Mouse (Mus musculus): Measurements from ENCODE around the gene Rgs9bp. TPM values are rescaled to one million over a fixed set of nuclear protein-coding genes. Genes with fewer than 3 reads are reported as not detected.
"Not testable (repeated sequence)": the region's sequence is repeated elsewhere in the genome, so short reads cannot be mapped to it uniquely, and the experiment has no call there.

Gene Rgs9bp
- total RNA-seq, 1 experiment from 2014 or later: not detected

DNA sequence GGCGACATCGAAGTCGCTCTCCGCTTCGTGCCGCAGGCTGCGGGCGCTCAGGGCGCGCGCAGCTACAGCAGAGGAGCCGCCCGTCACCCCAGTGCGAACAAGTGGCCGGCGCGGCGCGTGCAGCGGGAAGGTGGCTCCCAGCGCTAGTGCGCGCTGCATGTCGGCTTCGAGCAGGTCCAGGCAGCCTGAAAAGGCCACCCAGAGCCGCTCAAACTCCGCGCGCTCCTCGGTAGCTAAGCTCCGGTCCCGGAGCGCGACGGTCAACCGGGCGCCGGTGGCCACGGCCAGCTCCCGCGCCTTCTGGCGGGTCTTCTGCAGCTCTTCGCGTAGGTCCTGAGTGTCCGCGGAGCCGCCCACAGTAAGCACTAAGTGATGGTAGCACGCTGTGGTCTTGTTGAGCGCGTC is 594 bp downstream of the Rgs9bp start:
- ATAC-seq (ENCODE audit: extremely low read depth, insufficient number of reproducible peaks, low FRiP score, poor library complexity, severe bottlenecking): no peak

DNA sequence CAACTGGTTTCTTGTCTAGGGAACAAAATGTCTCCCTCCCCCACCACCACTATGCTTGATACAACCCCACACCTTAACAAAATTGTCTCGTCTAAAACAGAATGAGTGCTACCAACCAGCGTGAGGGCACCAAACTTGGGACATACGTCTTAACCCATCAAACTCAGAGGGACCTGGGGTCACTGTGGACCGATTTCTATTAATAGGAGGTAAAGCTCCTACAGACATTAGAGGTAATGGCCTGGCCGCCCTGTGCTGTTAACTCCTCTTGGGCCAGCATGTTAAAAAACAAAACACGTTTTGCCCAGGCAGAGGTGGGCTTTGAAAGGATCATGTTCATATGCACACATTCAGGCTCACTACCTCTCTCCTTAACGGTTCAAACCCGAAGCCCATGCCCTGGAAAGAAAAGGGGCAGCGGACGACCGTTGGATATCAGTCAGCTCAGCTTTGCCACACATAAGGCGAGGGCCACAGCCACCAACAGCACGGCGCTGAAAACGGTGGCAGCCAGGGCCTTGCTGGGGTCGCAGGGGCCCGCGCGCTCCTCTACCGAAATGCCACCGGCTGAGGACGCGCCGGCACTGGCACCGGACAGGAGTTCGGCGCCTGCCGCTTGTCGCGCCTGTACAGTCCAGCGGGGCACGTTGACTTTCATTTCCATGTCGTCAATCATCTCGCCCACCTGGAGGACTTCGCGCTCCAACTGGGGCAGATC is 1.2 kb downstream of the Rgs9bp start:
- no peak for ATAC-seq (ENCODE audit: extremely low read depth, insufficient number of reproducible peaks, low FRiP score, poor library complexity, severe bottlenecking)

DNA sequence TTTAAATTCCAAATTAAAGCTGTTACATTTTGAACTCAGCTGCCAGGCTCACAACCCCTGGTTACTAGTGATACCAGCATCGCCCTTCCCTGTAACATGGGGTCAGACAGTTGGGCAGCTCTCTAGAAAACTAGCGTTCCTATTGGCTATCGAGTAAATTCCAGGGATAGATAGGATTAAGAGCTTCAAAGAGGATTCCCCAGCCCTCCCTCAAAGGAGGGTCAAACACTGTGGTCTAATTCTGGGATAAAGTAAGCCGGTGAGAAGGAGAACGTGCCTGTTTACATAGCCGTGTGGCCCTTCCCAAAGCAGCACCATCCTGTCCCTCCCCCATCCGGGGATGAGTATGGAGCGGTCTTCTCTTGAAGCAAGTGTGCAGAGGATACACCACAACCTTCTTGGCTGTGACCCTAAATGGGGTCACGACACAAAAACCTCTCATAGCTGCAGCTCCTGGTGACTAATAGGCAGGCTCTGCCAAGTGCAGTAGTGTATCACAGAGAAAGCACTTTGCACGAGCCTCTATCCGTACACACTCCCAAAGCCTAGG is 1.8 kb downstream of the Rgs9bp start:
- ATAC-seq (ENCODE audit: extremely low read depth, insufficient number of reproducible peaks, low FRiP score, poor library complexity, severe bottlenecking): no peak

DNA sequence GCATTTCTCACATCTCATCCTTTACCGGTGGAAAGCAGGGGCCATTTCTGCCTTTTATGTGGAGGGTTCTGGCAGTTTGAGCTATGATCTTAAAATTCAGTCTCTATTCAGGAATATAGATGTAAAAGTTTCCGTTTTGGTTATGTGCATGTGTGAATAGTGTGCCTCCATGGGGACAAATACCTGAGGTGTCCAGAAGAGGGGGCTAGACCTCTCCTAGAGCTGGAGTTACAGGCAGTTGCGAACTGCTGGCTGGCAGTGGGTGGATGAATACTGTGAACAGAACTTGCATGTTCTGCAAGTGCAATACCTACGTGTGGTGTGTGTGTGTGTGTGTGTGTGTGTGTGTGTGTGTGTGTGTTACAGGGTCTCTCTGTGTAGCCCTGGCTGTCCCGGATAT is 2.7 kb downstream of the Rgs9bp start:
- no peak for ATAC-seq (ENCODE audit: extremely low read depth, insufficient number of reproducible peaks, low FRiP score, poor library complexity, severe bottlenecking)

DNA sequence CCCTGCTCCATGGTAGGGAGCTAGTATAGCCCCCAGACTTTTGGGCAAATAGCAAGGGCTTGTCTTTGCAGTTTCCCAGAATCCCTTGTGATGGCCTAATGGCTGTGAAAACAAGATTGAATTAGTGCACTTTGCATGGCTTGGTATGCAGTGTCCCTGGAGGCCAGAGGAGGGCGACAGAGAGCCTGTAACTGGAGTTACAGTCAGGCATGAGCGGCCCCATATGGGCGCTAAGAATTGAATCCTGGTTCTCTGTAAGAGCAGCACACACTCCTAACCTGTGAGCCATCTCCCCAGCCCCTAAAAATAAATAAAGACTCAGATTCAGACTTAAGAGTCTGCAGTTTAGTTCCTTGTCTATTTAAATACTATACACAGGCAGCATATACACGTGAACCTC is 5.5 kb downstream of the Rgs9bp start:
- peak; percentile 84 for ATAC-seq (ENCODE audit: extremely low read depth, insufficient number of reproducible peaks, low FRiP score, poor library complexity, severe bottlenecking)

DNA sequence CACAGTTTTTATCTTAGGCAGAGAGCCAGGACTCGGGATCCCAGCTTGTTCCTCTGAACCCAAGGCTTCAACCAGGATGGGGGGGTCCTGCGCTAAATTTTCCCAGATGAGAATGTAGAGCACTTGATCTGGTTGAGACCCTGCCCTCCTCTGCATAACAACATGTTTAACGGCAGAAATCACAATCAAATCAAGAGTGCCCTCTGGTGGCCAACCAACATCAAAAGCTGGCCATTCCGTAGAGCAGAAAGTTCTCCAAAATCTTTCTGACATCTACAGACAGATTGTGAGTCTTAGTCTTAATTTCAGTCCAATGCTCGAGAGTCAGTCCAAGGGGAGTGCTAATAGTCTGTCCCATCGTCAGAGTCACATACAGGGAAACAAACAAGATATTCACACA is 14.5 kb downstream of the Rgs9bp start:
- ATAC-seq (ENCODE audit: extremely low read depth, insufficient number of reproducible peaks, low FRiP score, poor library complexity, severe bottlenecking): not testable (repeated sequence)

DNA sequence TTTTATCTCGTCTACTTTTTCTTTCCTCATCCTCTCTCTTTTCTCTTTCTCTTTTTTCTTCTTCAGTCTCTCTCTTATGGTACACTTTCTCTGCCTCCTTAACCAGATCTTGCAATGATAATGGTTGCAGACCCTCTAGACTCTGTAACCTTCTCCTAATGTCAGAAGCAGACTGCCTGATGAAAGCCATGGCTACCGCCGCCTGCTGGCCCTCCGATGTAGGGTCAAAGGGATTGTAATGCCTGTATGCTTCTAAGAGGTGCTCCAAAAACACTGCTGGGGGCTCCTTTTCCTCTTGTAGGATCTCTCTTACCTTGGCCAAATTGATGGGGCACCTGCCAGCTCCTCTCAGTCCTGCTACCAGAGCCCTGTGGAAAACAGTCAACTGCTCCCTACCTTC is 15.7 kb downstream of the Rgs9bp start:
- ATAC-seq (ENCODE audit: extremely low read depth, insufficient number of reproducible peaks, low FRiP score, poor library complexity, severe bottlenecking): not testable (repeated sequence)

DNA sequence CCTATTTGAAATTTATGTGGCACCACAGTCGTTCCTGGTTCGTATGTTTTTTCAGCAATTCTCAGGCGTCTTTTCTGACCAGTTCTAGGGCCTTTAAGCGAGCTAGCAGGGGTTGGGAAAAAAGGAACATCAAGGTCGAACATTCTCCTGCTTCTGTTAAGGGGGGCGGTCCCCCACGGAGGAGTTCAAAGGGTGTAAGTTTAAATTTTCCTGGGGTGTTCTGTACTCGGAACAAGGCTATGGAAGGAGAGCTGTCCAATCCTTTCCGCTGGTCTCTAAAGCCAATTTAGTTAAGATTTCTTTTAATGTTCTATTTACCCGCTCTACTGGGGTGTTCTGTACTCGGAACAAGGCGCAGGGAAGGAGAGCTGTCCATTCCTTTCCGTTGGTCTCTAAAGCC is 19.4 kb downstream of the Rgs9bp start:
- not testable (repeated sequence) for ATAC-seq (ENCODE audit: extremely low read depth, insufficient number of reproducible peaks, low FRiP score, poor library complexity, severe bottlenecking)

DNA sequence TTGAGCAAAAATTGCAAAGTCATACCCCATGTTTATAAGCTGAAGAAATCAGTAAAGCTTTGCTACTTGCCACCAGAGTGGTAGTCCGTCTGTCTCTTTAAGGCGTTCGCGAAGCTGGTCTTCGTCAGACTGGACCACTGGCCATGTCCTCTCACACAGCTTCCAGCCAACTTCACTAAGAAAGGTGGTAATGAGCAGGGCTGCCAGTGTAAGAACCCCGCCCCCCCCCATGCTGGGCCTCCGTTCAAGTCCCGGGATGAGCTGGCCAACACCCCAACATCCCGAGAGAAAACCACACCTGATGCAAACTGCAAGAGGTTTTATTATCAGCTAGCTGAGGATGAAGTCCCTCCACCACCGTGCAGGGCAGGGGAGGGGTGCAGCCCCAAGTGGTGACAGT is 20.5 kb downstream of the Rgs9bp start:
- ATAC-seq (ENCODE audit: extremely low read depth, insufficient number of reproducible peaks, low FRiP score, poor library complexity, severe bottlenecking): not testable (repeated sequence)

DNA sequence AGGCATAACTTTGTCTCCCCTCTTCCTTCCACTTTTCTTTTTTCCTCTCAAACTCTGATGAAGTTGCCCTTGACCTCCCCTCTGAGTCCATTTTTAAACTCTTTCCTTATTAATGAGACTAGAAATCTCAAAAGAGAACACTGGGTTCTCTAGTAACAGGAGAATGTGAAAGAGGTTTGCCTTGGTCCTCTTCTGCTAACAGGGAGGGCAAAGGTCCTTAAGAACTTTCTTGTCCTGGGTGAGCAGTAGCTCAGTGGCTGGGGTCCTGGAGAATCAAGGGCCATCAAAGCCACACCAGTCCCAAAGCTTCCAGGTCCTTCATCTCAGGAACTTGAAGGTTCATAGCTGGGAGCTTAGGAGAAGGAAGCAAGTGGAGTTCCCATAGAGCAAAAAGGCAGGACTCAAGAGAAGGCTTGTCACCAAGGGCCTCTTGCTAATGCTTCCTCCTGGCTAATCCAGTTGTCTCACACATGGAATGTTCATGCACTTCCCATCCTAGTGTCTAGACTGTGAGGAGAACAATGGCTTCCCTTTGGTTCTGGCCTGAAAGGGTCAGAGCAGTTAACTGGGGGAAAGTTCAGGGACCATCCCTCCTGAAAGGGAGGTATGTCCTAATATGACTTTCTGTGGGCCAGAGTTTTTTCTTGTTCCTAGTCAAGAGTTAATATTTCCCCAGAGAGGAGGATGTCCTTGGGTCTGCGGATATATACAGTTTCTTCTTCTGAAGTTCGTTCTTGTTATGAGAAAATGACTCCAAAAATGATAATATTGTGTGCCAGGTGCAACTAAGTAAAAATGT is 21.1 kb downstream of the Rgs9bp start:
- ATAC-seq (ENCODE audit: extremely low read depth, insufficient number of reproducible peaks, low FRiP score, poor library complexity, severe bottlenecking): no peak

DNA sequence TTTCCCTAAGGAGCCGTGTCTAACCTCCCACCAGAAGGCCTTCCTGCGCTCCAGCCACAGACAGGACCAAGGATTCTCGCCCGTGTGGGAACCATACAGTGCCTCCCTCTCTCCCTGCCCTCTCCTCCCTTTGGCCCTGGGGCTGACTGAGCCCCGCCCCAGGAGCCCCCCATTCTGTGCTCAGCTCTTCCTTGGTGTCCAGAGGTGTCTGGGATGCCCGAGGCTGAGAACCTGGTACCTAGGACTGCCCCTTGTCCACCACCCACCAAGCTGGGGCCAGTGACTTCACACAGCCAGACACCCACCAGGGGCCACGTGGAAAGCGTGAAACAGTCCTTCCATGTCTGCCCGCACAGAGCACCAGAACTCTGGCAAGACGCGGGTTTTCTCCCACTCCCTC is 22.3 kb downstream of the Rgs9bp start:
- ATAC-seq (ENCODE audit: extremely low read depth, insufficient number of reproducible peaks, low FRiP score, poor library complexity, severe bottlenecking): no peak

DNA sequence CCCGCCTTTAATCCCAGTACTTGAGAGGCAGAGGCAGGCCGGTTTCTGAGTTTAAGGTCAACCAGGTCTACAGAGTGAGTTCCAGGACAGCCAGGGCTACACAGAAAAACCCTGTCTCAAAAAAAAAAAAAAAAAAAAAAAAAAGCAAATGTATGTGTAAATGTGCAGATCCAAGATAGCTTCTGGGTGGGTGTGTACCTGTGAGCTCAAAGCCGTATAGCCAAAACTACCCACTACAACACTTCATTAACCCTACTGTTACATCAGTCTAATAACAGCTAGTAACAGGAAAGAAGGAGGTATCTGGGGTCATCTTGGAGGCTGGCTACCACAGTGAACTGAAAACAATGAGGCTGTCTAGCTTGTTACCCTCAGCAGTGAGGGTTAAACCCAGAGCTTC is 25.5 kb downstream of the Rgs9bp start:
- no peak for ATAC-seq (ENCODE audit: extremely low read depth, insufficient number of reproducible peaks, low FRiP score, poor library complexity, severe bottlenecking)

DNA sequence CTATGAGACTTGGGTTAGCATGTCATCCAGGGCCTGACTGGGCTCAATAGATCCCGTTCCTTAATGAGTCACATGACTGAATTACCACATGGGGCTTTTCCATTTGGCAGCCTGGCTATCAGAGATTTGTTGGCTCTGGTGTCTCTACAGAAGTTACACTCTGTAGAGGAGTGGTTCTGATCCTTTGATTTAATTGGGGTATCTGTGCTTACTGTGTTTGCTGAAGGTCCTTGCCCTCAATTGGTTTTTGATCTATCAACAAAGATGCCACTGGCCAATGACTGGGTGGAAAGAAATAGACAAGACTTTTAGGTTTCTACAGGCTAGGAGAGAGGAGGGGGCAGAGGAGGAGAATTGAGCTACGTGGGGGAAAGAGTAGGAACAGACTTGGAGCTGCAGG is 26.7 kb downstream of the Rgs9bp start:
- no peak for ATAC-seq (ENCODE audit: extremely low read depth, insufficient number of reproducible peaks, low FRiP score, poor library complexity, severe bottlenecking)

DNA sequence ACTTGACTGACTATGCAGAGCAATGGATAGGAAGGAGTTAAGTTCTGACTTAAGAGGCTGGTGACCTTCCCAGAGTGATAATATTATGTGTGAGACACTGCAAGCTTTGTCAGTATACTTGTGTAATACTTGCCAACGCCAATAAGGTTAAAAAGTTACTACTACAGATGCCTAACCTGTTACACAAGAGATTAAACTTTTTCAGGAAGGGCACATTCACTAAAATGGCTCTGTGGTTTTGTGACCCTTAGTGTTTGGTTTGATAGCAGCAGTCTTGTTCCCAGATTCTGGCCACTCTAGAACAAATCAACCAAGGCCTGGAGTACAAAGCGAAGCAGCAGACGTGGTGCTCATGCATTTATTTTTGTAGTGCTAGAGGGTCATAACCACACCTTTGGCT is 27.8 kb downstream of the Rgs9bp start:
- ATAC-seq (ENCODE audit: extremely low read depth, insufficient number of reproducible peaks, low FRiP score, poor library complexity, severe bottlenecking): no peak

DNA sequence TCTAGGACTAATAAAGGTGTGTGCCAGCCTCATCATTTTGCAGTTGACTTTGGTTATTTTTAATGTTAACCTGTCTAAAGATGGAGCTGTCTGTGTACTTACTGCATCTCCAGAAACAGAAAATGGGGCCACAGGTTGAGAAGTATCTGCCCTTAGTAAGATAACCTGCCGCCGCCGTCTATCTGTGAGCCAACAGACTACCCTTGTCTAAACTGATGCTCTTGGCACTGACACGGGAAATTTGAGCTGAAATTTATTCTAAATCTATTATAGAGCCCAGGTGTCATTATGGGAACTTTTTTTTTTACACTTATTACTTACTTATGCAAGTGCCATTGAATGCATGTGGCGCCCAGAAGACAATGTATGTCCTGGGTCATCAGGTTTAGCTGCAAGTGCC is 28.5 kb downstream of the Rgs9bp start:
- ATAC-seq (ENCODE audit: extremely low read depth, insufficient number of reproducible peaks, low FRiP score, poor library complexity, severe bottlenecking): no peak

DNA sequence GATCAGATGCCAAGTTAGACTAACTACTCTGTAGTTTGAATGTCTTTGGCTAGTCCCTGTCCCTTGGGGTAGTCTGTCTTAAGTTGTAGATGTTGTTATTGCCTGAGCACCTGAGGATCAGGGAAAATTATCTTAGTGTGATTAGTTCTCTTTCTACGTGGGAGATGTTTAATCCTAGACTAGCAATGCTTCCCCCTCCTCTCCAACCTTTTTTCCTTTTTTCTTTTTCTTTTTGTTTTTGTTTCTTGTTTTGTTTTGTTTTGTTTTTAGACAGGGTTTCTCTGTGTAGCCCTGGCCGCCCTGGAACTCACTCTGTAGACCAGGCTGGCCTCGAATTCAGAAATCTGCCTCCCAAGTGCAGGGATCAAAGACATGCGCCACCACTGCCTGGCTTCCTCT is 29.2 kb downstream of the Rgs9bp start, which contains the start of gene Nudt19:
Gene Nudt19 (minus strand): TSS at position 100 of the 399 bp plus-strand sequence.
- ATAC-seq (ENCODE audit: extremely low read depth, insufficient number of reproducible peaks, low FRiP score, poor library complexity, severe bottlenecking): no peak

DNA sequence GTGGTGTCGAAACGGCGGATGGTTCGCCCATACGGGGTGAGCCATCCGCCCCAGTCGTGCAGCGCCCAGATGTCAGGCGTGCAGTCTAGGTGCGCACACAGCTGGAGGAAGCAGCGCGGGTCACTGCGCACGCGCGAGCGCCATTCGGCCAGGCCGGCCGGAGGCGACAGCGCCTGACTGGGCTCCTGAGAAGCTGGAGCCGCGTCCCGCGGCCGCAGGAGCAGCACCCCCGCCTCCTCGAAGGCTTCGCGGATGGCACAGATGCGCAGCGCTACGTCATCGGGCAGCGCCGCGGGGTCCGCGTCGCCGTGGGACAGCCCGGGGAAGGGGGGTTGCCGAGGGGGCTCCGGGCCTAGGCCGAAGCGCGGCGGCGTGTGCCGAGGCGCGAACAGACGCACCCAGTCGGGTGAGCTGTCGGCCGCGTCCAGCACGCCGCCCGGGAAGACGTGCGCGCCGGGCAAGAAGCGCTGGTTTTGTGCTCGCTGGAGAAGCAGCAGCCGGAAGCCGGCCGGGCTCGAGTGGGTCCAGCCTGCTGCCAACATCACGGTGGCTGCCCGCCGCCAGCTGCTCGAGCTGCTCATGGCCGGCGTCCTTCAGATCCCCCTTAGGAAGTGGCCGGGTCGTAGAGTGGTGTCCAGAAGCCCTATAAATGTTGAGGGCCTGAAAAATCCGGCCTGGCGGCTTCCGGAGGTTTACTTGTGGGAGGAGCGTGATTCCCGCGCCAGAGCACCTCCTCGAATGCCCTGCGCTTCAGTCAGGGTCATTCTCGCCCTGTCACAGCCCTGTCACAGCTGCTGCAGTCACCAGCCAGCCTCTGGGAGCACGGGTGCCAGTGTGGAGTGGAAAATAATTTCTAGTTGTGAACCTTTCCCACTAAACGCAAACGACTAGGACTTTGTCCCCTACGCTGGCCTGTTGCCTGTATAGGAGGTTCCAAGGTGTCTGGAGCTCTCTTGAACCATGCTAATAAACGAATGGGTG is 29.9 kb downstream of the Rgs9bp start:
- ATAC-seq (ENCODE audit: extremely low read depth, insufficient number of reproducible peaks, low FRiP score, poor library complexity, severe bottlenecking): peak; percentile 67

DNA sequence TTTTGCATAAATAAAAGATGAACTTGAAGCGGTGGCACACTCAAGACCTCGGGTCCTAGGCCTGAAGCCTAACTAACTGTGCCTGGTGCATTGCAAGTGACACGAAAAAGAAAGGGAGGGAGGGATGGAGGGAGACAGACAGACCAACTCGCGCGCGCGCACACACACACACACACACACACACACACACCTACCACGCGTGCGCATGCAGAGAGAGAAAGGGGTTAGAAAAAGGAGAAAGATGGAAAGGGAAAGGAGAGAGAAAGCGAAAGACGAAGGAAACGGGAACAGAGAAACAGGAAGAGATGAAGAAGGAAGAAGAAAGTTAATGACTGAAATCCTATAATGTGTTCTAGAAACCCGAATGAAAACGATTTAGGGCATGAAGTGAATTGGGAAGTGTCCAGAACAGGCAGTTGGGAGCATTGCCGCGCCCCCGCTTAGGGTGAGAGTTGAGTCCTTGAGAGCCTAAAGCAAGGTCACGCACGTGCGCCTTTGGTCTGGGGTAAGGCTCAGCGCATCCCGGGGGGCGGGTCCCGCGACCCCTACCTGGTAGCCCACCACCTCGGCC is 30.7 kb downstream of the Rgs9bp start:
- no peak for ATAC-seq (ENCODE audit: extremely low read depth, insufficient number of reproducible peaks, low FRiP score, poor library complexity, severe bottlenecking)
